Mouse (Mus musculus): ENCODE data around the gene Retreg3.
A peak's percentile ranks its signal among the peaks of the same experiment; 100 is the strongest.

DNA sequence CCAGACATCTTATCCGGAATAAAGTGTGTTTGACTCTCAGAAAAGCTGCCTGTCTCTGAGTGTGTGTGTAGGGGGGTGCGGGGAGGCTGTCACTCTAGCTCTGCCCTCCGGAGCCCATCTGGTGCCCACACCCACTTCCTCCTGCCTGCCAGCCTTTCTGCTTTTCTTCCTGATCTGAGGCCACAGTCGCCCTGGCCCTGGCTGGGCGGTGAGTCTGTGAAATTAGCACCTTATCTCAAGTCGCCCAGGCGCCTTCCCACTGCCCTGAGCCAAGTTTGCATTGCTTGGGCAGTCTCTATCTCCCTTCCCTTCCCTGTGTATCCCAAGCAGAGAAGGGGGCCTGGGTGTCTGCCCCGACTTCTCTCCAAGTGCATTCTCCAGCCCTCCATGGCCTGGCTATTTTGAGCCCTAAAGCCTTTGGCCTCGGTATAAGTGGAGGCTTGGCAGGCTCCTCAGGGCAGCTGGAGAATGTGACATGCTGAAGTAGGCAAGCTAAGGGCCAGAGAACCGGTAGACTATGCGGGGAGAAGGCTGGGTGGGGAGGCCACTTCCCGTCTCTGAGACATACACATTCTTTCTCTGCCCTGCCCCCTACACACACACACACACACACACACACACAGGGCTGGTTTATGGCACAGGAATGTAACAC, 55.9 kb downstream of the Retreg3 start:
- no peak for TF ChIP-seq CTCF (IDR thresholded peaks at IDR 0.05; ENCODE audit: borderline replicate concordance, insufficient read depth, low read depth, low read length)
- 0 out of 2 replicates have a peak, but pooled peaks have one; percentile 14 for TF ChIP-seq POLR2A (IDR thresholded peaks at IDR 0.05; ENCODE audit: borderline replicate concordance, insufficient read depth, low read length)

Data from cerebellum, adult 2 months (tissue).